Mouse (Mus musculus) bone marrow macrophage, adult 2 months (primary cell): Measurements from ENCODE around the gene Klhdc2.

ENCODE experiments used
- CTCF ChIP-seq: IDR thresholded peaks from 2 replicates; pipeline ENCODE4 v1.5.1; 2012; ENCODE audit warnings: low read depth, mild to moderate bottlenecking, low read length, moderate library complexity
- POLR2A ChIP-seq: IDR thresholded peaks from 2 replicates; pipeline ENCODE4 v1.6.1; 2012; ENCODE audit warnings: mild to moderate bottlenecking, low read depth, low read length, borderline replicate concordance

GRCm38 (mm10) chr12:69297411-69298150 lies 1.1 kb downstream of the Klhdc2 start:
- no peak for TF ChIP-seq POLR2A
- no peak for TF ChIP-seq CTCF
